Mouse (Mus musculus) mouse embryonic stem cell (cell line): ENCODE results near the gene Ccdc24.

Source experiments
- in situ Hi-C, 2 experiments: fragments of 300-500 bp; cut with MboI; formaldehyde crosslinking; loops; 1 replicate in 1 of 2; 3 replicates in 1 of 2; pipeline ENCODE4 v1.14.3; 2019 to 2020; ENCODE audit warnings: low sequenced_read_pairs in 2 of 2, low pct_unique_long_range_greater_than_20kb in 1 of 2, mixed read lengths in 1 of 2; ENCODE audit not compliant: unreplicated experiment in 1 of 2

Ccdc24 gene

GRCm38 (mm10) chr4:117895339-117895738, 23.0 kb upstream of the Ccdc24 start:
- in situ Hi-C loops: no loop called here

DNA sequence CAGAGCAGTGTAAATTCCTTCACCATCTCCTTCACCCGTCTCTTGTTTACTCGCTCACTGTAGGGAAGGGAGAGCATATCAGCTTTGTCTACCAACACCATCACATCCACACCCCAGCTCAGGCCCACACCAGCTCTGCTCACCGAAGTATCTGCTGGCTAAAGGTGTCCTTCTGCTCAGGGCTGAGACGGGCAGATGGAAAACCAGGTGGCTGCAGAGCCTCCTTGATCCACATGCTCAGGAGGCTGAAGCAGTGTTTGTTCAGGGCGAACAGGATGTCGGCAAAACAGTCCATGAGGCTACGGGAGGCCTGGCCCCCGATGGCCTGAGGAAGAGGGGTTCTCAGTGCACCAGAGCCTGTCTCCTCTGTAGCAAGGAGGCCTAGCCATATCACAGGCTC, 22.2 kb upstream of the Ccdc24 start:
- in situ Hi-C loops: no loop called here

- in situ Hi-C loops: no loop called here
Measured at GRCm38 (mm10) chr4:117893376-117893775, 21.0 kb upstream of the Ccdc24 start.

GRCm38 (mm10) chr4:117891738-117892161, 19.4 kb upstream of the Ccdc24 start, which contains the start of gene Dph2:
Gene Dph2 (minus strand): TSS chr4:117892032.
- in situ Hi-C loops: no loop called here

DNA sequence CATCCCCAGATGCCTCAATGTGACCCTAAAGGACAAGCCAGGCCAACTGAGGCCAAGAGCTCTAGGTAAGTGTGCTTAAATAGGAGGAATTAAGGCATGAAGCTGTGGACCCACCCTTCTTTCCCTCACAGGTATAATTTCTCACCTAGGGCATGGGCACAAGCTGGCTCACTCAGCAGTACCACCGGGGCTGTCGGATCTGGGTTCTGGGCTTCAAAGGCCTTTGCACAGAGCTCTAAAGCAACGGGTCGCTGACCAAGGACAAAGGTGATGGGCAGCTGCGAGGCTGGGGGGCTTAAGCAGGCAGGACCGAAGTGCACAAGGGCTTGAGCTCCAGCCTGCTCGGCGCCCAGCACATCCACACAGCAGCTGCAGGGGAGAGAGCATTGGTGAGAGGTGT, 18.4 kb upstream of the Ccdc24 start:
- in situ Hi-C loops: no loop called here

GRCm38 (mm10) chr4:117890031-117890430, 17.7 kb upstream of the Ccdc24 start:
- in situ Hi-C loops: no loop called here

- in situ Hi-C loops: no loop called here
Measured at GRCm38 (mm10) chr4:117889471-117889870, 17.1 kb upstream of the Ccdc24 start.

DNA sequence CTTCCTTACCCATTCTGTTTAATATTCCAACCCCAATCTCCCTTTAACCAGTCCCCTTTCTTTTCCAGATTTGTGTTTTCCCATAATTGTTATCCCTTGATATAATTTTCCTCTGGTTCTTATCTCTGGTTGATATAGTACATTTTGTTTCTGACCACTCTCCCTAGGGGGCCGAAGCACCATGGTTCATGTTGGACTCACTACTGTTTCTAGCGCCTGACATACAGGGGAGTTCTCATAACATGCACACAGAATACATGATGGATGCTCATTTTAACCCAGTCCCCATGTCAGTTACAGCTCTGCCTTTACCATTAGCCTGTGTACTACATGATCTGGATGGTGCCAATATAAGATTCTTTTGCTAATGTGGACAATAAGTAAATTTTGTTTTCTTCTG, 15.6 kb upstream of the Ccdc24 start:
- in situ Hi-C loops: no loop called here

- in situ Hi-C loops: no loop called here
Measured at GRCm38 (mm10) chr4:117887133-117887532, 14.8 kb upstream of the Ccdc24 start, which contains the start of gene Atp6v0b. Gene Atp6v0b (minus strand): TSS chr4:117887333.

DNA sequence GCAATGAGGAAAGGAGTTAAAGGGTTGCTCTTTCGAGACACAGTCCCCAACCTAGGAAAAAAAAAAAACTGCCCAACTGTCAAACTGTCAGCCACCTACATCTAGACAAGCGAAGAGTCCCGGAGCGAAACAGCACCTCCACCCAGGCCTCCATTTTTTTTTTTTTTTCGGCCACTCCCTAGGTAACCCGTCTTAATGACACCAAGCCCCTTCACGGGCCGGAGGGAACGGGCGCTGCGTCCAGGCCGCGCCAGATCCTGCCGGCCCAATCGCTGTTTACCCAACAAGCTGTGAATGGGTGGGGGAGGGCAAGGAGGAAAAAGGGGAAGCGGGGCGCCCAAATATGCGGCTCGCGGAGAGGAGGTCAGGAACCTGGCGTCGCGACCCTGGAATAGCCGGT, 14.3 kb upstream of the Ccdc24 start:
- in situ Hi-C loops: no loop called here

GRCm38 (mm10) chr4:117885994-117886393, 13.6 kb upstream of the Ccdc24 start:
- in situ Hi-C loops: no loop called here

DNA sequence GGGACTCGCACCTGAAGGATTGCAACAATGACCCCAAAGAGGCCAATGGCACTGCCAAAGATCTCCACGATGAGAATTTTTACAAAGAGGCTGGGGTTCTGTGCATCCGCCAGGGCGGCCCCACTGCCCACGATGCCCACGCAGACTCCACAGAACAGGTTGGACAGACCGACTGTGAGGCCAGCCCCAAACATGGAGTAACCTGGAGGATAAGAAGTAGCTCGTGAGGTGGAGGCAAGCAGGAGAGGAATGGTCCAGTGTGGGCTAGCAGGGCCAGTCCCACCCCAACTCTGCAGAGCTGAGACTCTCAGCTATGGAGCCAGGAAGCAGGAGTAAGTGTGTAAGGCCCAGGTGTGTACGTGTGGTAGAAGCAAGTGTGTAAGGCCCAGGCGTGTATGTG, 12.7 kb upstream of the Ccdc24 start:
- in situ Hi-C loops: no loop called here

- in situ Hi-C loops: no loop called here
Measured at GRCm38 (mm10) chr4:117884146-117884545, 11.8 kb upstream of the Ccdc24 start.

DNA sequence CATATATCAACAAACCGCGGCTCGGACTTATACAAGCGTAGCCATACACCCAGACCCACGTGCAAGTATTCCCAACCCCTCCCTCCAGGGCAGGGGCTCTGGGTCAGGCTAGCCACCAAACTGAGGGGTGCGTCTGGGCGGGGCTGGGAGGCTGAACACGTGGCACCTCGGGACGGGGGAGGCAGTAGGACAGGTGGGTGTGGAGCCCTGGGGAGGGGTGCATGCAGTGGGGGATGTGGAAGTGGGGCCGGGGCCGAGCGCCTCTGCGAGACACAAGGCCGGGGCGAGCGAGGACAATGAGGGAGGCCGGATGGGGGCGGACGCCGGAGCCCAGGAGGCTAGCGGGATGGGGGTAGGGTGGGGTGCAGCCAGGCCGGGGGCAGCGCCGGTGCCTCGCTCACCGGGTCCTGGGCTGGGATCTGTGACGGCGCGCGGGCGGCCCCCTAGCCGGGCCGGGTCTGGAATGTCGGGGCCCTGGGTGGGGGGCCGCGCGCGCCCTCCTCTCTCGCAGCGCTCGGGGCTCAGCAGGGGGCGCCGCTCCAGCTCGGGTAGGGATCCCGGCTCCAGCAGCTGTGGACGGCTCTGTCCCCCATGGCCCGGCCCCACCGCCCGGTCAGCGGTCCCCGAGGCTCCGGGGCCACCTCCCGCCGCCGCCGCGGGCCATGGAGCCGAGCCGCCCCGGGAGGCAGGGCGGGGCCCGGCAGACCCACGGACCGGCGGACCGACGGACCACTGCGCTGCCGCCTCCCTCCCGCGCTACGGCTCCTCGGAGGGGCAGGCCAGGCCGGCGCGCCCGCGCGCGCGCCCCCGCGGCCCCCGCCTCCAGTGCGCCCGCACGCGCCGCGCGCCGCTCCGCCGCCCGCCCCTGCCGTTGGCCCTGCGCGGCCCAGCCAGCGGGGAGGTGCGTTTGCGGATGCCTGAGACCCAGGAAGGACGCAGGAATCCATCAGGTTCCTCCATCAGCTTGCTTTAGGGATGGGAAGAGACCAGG, 10.6 kb upstream of the Ccdc24 start, which contains the start of gene B4galt2:
TSS of gene B4galt2 (minus strand) at position 787 of the 991 bp plus-strand sequence.
- in situ Hi-C loops: no loop called here

- in situ Hi-C loops: no loop called here
Measured at GRCm38 (mm10) chr4:117878703-117879102, 6.3 kb upstream of the Ccdc24 start.

DNA sequence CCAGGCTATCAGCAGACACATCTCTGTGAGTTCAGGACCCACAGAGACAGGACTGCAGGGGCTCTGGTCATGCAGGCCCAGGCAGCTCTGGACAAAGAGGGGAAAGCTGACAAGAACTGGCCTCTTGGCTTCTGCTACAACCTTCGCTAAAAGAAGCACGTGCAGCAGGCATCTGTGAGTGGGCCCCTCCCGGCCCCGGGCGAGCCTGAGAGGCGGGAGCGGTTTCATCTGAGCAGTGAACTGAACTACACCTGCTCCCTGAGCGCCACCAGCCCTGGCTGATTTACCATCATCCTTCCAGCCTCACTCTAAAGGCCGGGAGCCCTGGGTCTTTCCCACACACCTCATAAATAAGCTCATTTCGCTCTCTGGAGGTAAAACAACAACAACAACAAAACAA, 5.9 kb upstream of the Ccdc24 start:
- in situ Hi-C loops: no loop called here

GRCm38 (mm10) chr4:117873615-117874014, 1.3 kb upstream of the Ccdc24 start:
- in situ Hi-C loops: no loop called here

- in situ Hi-C loops: no loop called here
Measured at GRCm38 (mm10) chr4:117871787-117872186, 570 bp downstream of the Ccdc24 start.

DNA sequence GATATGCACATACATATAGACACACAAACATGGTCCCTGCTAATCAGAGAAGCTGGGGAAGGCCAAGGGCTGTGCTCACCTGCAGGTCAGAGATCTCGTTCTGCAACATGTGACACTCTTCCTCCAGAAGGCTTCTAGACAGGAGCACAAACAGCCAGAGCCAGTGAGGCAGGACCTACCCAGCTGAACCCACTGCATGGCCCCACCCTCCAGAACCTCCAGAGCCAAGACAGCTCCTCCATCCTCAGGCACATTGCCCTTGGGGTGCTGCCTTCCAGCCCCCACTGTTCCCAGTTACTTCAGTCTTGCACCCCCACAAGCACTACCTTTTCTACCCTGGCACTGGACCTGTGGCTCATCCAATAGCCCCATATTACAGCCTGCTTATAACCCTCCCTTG, 1.9 kb downstream of the Ccdc24 start:
- in situ Hi-C loops: no loop called here

- in situ Hi-C loops: no loop called here
Measured at GRCm38 (mm10) chr4:117869317-117869716, 3.0 kb downstream of the Ccdc24 start.
